Mouse (Mus musculus): ENCODE measurements around the gene Taok3.
"Not testable (repeated sequence)": the region's sequence is repeated elsewhere in the genome, so short reads cannot be mapped to it uniquely, and the experiment has no call there.

Taok3 gene

GRCm38 (mm10) chr5:117267913-117268312 is 148.0 kb downstream of the Taok3 start:
- no peak for DNase-seq

- peak; percentile 73 to 76 for DNase-seq
These were observed 148.8 kb downstream of the Taok3 start for GRCm38 (mm10) chr5:117268749-117269148.

GRCm38 (mm10) chr5:117269395-117269794 is 149.5 kb downstream of the Taok3 start:
- DNase-seq: no peak

- peak; percentile 43 to 46 for DNase-seq
These were observed 152.0 kb downstream of the Taok3 start for GRCm38 (mm10) chr5:117271945-117272344.

- DNase-seq: peak; percentile 35 to 74
These were observed 154.9 kb downstream of the Taok3 start for GRCm38 (mm10) chr5:117274817-117275216.

- no peak for DNase-seq
These were observed 157.9 kb downstream of the Taok3 start for GRCm38 (mm10) chr5:117277784-117278183.

- no peak for DNase-seq
These were observed 159.1 kb downstream of the Taok3 start for GRCm38 (mm10) chr5:117278809-117279668.

- DNase-seq: no peak
These were observed 159.7 kb downstream of the Taok3 start for GRCm38 (mm10) chr5:117279669-117280050.

GRCm38 (mm10) chr5:117281536-117281935 is 161.6 kb downstream of the Taok3 start:
- no peak for DNase-seq

GRCm38 (mm10) chr5:117282360-117282759 is 162.4 kb downstream of the Taok3 start:
- DNase-seq: no peak

GRCm38 (mm10) chr5:117284029-117284428 is 164.1 kb downstream of the Taok3 start:
- peak in 1 of 2 experiments; percentile 66 for DNase-seq

GRCm38 (mm10) chr5:117284682-117285081 is 164.8 kb downstream of the Taok3 start:
- DNase-seq: peak in 1 of 2 experiments; percentile 41

- no peak for DNase-seq
These were observed 165.3 kb downstream of the Taok3 start for GRCm38 (mm10) chr5:117285266-117285665.

- DNase-seq: no peak
These were observed 166.4 kb downstream of the Taok3 start for GRCm38 (mm10) chr5:117286286-117286685.

GRCm38 (mm10) chr5:117286831-117287822 is 167.2 kb downstream of the Taok3 start, which contains the start of gene Pebp1:
TSS of gene Pebp1 (minus strand) at chr5:117287625.
- DNase-seq: peak; percentile 98

GRCm38 (mm10) chr5:117289646-117290045 is 169.7 kb downstream of the Taok3 start:
- DNase-seq: no peak

GRCm38 (mm10) chr5:117290081-117290480 is 170.2 kb downstream of the Taok3 start:
- DNase-seq: no peak

GRCm38 (mm10) chr5:117291312-117291711 is 171.4 kb downstream of the Taok3 start:
- DNase-seq: no peak

- no peak for DNase-seq
These were observed 172.6 kb downstream of the Taok3 start for GRCm38 (mm10) chr5:117292547-117292946.

GRCm38 (mm10) chr5:117293776-117294175 is 173.8 kb downstream of the Taok3 start:
- DNase-seq: not testable (repeated sequence)

- DNase-seq: no peak
These were observed 175.1 kb downstream of the Taok3 start for GRCm38 (mm10) chr5:117295011-117295410.

- no peak for DNase-seq
These were observed 183.0 kb downstream of the Taok3 start for GRCm38 (mm10) chr5:117302899-117303298.

Measured in cerebellum, postnatal 10 days (tissue).